Mouse (Mus musculus) ES-E14 (cell line): ENCODE data around the gene Gm10570. TPM values are rescaled to one million over a fixed set of nuclear protein-coding genes. Genes with fewer than 3 reads are reported as not detected.

Experiments used
- DNase-seq: peaks from one replicate; pipeline ENCODE4 v3.0.0-alpha.2; 2013; ENCODE audit warnings: low read depth, low spot score
- H3K27ac ChIP-seq: 2 replicates; pipeline ENCODE4 v1.5.1; 2012; ENCODE audit warnings: low read depth, mild to moderate bottlenecking, low read length, moderate library complexity, mixed read lengths; ENCODE audit not compliant: poor library complexity, insufficient read depth, severe bottlenecking
- H3K36me3 ChIP-seq: 2 replicates; pipeline ENCODE4 v1.6.1; 2012; ENCODE audit warnings: mild to moderate bottlenecking, low read length, moderate library complexity, mixed read lengths; ENCODE audit not compliant: control insufficient read depth, poor library complexity, insufficient read depth, severe bottlenecking
- H3K4me1 ChIP-seq, 2 experiments: fragments of 150-350 bp in 1 of 2; sonication (generic) in 1 of 2; 2 replicates each; pipeline ENCODE4 v1.6.1; 2012; ENCODE audit warnings: low read length in 2 of 2, mild to moderate bottlenecking in 1 of 2, mixed read lengths in 1 of 2; ENCODE audit not compliant: control insufficient read depth in 2 of 2, insufficient read depth in 2 of 2, poor library complexity in 1 of 2
- H3K4me3 ChIP-seq, 2 experiments: fragments of 150-350 bp in 1 of 2; sonication (generic) in 1 of 2; 2 replicates each; pipeline ENCODE4 v1.5.1; 2012; ENCODE audit warnings: low read length in 2 of 2, low read depth in 1 of 2, mild to moderate bottlenecking in 1 of 2, mixed read lengths in 1 of 2; ENCODE audit not compliant: insufficient read depth in 1 of 2, poor library complexity in 1 of 2, severe bottlenecking in 1 of 2
- H3K9ac ChIP-seq: 2 replicates; pipeline ENCODE4 v1.6.1; 2012; ENCODE audit warnings: low read depth, mild to moderate bottlenecking, low read length, mixed read lengths; ENCODE audit not compliant: poor library complexity, insufficient read depth, severe bottlenecking
- H3K9me3 ChIP-seq: fragments of 150-350 bp; sonication (generic); 2 replicates; pipeline ENCODE4 v1.6.1; 2012; ENCODE audit warnings: low read depth, mild to moderate bottlenecking, low read length; ENCODE audit not compliant: control insufficient read depth, insufficient read depth
- CHD2 ChIP-seq: IDR thresholded peaks from 2 replicates; pipeline ENCODE4 v1.6.1; 2014; ENCODE audit warnings: mild to moderate bottlenecking, low read depth, low read length, inconsistent platforms
- HCFC1 ChIP-seq: IDR thresholded peaks from 2 replicates; pipeline ENCODE4 v1.6.1; 2012; ENCODE audit warnings: low read length, inconsistent platforms, borderline replicate concordance; ENCODE audit not compliant: insufficient read depth
- MAFK ChIP-seq: IDR thresholded peaks from 2 replicates; pipeline ENCODE4 v1.6.1; 2014; ENCODE audit warnings: mild to moderate bottlenecking, low read depth, low read length, inconsistent platforms; ENCODE audit not compliant: insufficient read depth
- ZC3H11A ChIP-seq: IDR thresholded peaks from 2 replicates; pipeline ENCODE4 v1.6.1; 2012; ENCODE audit warnings: low read depth, mild to moderate bottlenecking, inconsistent platforms, low read length, borderline replicate concordance
- ZNF384 ChIP-seq: IDR thresholded peaks from 2 replicates; pipeline ENCODE4 v1.6.1; 2012; ENCODE audit warnings: low read depth, low read length, inconsistent platforms
- in situ Hi-C, 2 experiments: fragments of 600-800 bp; cut with MboI; formaldehyde crosslinking; loops; one replicate each; pipeline ENCODE4 v1.15.1; 2025; ENCODE audit warnings: low sequenced_read_pairs in 2 of 2, inconsistent platforms in 1 of 2; ENCODE audit not compliant: unreplicated experiment in 2 of 2
- total RNA-seq: library from RNA; depleted of rRNA; stranded (reverse); fragments of 300-350 nt; gene quantifications from 2 replicates; pipeline ENCODE4 v1.2.3, GENCODE M21; 2012

Gm10570 gene
- total RNA-seq, 1 experiment = 0.49 TPM

GRCm38 (mm10) chr4:130323607-130324006 is 15.1 kb upstream of the Gm10570 start:
- peaks cover 4% of the 10 kb centered on the region for H3K36me3 ChIP-seq
- no peaks in the 10 kb centered on the region for H3K9me3 ChIP-seq
- TF ChIP-seq MAFK (no peak), ZC3H11A (no peak), ZNF384 (no peak), HCFC1 (no peak), CHD2 (no peak)
- in situ Hi-C loops = no loop called here
- no peak overlapping the region for H3K9ac ChIP-seq
- no peak for DNase-seq
- no peak overlapping the region for H3K4me3 ChIP-seq
- H3K4me1 ChIP-seq = peaks cover 0 to 5% of the 10 kb centered on the region in 2 experiments; a peak in 1 of 4 replicates
- H3K27ac ChIP-seq = no peak overlapping the region

GRCm38 (mm10) chr4:130323165-130323564 is 14.7 kb upstream of the Gm10570 start:
- in situ Hi-C loops = no loop called here
- no peak overlapping the region for H3K27ac ChIP-seq
- H3K9me3 ChIP-seq = no peaks in the 10 kb centered on the region
- DNase-seq = no peak
- no peak overlapping the region for H3K4me3 ChIP-seq
- no peak overlapping the region for H3K9ac ChIP-seq
- TF ChIP-seq CHD2 (no peak), HCFC1 (no peak), ZC3H11A (no peak), MAFK (no peak), ZNF384 (no peak)
- peaks cover 4% of the 10 kb centered on the region for H3K36me3 ChIP-seq
- peaks cover 0 to 7% of the 10 kb centered on the region in 2 experiments; a peak in 1 of 4 replicates for H3K4me1 ChIP-seq

GRCm38 (mm10) chr4:130322567-130322966 is 14.1 kb upstream of the Gm10570 start:
- in situ Hi-C loops = no loop called here
- peaks cover 4% of the 10 kb centered on the region for H3K36me3 ChIP-seq
- H3K9me3 ChIP-seq = no peaks in the 10 kb centered on the region
- no peak overlapping the region for H3K27ac ChIP-seq
- TF ChIP-seq ZC3H11A (no peak), HCFC1 (no peak), CHD2 (no peak), MAFK (no peak), ZNF384 (no peak)
- DNase-seq = no peak
- H3K4me1 ChIP-seq = peaks cover 0 to 8% of the 10 kb centered on the region in 2 experiments; a peak in 1 of 4 replicates
- H3K9ac ChIP-seq = no peak overlapping the region
- no peak overlapping the region for H3K4me3 ChIP-seq

- TF ChIP-seq ZNF384 (no peak), HCFC1 (no peak), ZC3H11A (no peak), MAFK (no peak), CHD2 (no peak)
- no peaks in the 10 kb centered on the region for H3K9me3 ChIP-seq
- DNase-seq = no peak
- H3K4me3 ChIP-seq = no peak overlapping the region
- in situ Hi-C loops = no loop called here
- H3K9ac ChIP-seq = no peak overlapping the region
- peaks cover 4 to 10% of the 10 kb centered on the region in 2 experiments for H3K4me1 ChIP-seq
- no peak overlapping the region; the same call in 1 of the 2 replicates for H3K27ac ChIP-seq
- H3K36me3 ChIP-seq = peaks cover 4% of the 10 kb centered on the region
These were observed 13.2 kb upstream of the Gm10570 start for GRCm38 (mm10) chr4:130321640-130322039.
